In genomic region chr14:48722763-48723162, GRCm38 (mm10) we compare ENCODE assay signal across 32 mouse cellular contexts. TPM values are rescaled to one million over a fixed set of nuclear protein-coding genes. Genes with fewer than 3 reads are reported as not detected.
"Had no signal": no experiment of that assay in that cellular context is flagged by ENCODE, and none has a peak within 500 bp of the region (broad histone marks: within the 10 kb centered on the region; RNA-seq: fewer than 3 reads in every experiment).

No protein-coding gene starts in this region.

- H3K9ac ChIP-seq: heart, embryonic 13.5 days; heart, embryonic 15.5 days; hindbrain, embryonic 13.5 days; hindbrain, embryonic 15.5 days; kidney, embryonic 15.5 days; limb, embryonic 12.5 days; liver, embryonic 13.5 days; liver, embryonic 15.5 days had no signal

- H3K4me1 ChIP-seq: heart, embryonic 13.5 days; heart, embryonic 15.5 days; hindbrain, embryonic 13.5 days; hindbrain, embryonic 15.5 days; kidney, embryonic 15.5 days; limb, embryonic 12.5 days; liver, embryonic 13.5 days; liver, embryonic 15.5 days had no signal

- H3K4me3 ChIP-seq: heart, adult 2 months; heart, embryonic 13.5 days; heart, embryonic 15.5 days; hindbrain, embryonic 13.5 days; hindbrain, embryonic 15.5 days; kidney, embryonic 15.5 days; limb, embryonic 10.5 days; limb, embryonic 12.5 days; liver, embryonic 13.5 days; liver, embryonic 15.5 days had no signal

- DNase-seq: gastrocnemius, postnatal 14 days; gastrocnemius, postnatal 36 days; heart, adult 11 months; heart, adult 2 months; heart, postnatal 14 days; heart, postnatal 36 days; kidney, adult 11 months; kidney, adult 2 months; kidney, adult 9 months; kidney, postnatal 14 days; kidney, postnatal 36 days; layer of hippocampus, adult 9-11 months; layer of hippocampus, postnatal 36 days; liver; liver, embryonic 13.5 days had no signal

- ATAC-seq: hindbrain, postnatal 0 days; intestine, embryonic 16.5 days had no signal

- H3K27ac ChIP-seq: heart, adult 2 months; heart, embryonic 13.5 days; heart, embryonic 15.5 days; hindbrain, embryonic 13.5 days; hindbrain, embryonic 15.5 days; hindbrain, postnatal 0 days; kidney, embryonic 15.5 days; kidney, postnatal 0 days; limb, embryonic 10.5 days; limb, embryonic 12.5 days; liver, embryonic 13.5 days; liver, embryonic 15.5 days had no signal

- H3K9me3 ChIP-seq: heart, embryonic 13.5 days; heart, embryonic 15.5 days; hindbrain, embryonic 13.5 days; hindbrain, embryonic 15.5 days; kidney, embryonic 15.5 days; limb, embryonic 10.5 days; limb, embryonic 12.5 days; liver, embryonic 13.5 days; liver, embryonic 15.5 days had no signal

- H3K36me3 ChIP-seq: heart, embryonic 13.5 days; heart, embryonic 15.5 days; hindbrain, embryonic 13.5 days; hindbrain, embryonic 15.5 days; kidney, embryonic 15.5 days; limb, embryonic 10.5 days; limb, embryonic 12.5 days; liver, embryonic 13.5 days; liver, embryonic 15.5 days had no signal

- H3K27me3 ChIP-seq: heart, embryonic 13.5 days; heart, embryonic 15.5 days; hindbrain, embryonic 13.5 days; hindbrain, embryonic 15.5 days; kidney, embryonic 15.5 days; limb, embryonic 12.5 days; liver, embryonic 13.5 days; liver, embryonic 15.5 days had no signal

- H3K4me2 ChIP-seq: heart, embryonic 11.5 days; heart, embryonic 13.5 days; heart, embryonic 15.5 days; hindbrain, embryonic 13.5 days; hindbrain, embryonic 15.5 days; kidney, embryonic 15.5 days; limb, embryonic 12.5 days; liver, embryonic 11.5 days; liver, embryonic 13.5 days; liver, embryonic 15.5 days had no signal

RNA-seq across cellular contexts. Expression of gene Otx2, which starts 49.1 kb away (rescaled TPM):
- polyA plus RNA-seq: gonadal fat pad, adult 2 months; heart, adult 2 months; heart, embryonic 13.5 days; heart, embryonic 15.5 days; heart, postnatal 0 days; intestine, embryonic 14.5 days; intestine, embryonic 16.5 days; kidney, adult 2 months; kidney, embryonic 15.5 days; kidney, postnatal 0 days; large intestine, adult 2 months; limb, embryonic 10.5 days; limb, embryonic 12.5 days; liver, embryonic 11.5 days; liver, embryonic 13.5 days; liver, embryonic 15.5 days had no signal
